Mouse (Mus musculus): ENCODE results near the gene Hgd.

DNA sequence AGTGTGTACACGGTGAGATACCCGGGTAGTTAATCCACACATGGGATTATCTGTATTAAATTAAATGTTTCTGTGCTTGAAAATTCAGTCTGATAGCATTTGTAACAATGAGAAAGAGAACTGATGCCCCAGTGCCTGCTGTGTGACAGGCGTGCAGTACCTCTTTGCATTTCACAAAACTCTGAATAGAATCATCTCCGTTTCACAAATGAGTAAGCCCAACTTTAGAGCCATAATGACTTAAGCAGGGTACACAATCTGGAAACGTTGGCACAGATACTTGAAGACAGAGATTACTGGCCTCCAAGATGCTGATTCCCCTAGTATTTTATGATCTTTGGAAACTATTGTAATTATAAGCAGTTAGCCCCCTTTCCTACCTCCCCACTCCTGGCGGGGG is 13.8 kb upstream of the Hgd start:
- no peak for TF ChIP-seq E2F4 (IDR thresholded peaks at IDR 0.05; ENCODE audit: insufficient read depth)
- TF ChIP-seq MAX (IDR thresholded peaks at IDR 0.05; ENCODE audit: low read depth) = no peak
- TF ChIP-seq USF1 (IDR thresholded peaks at IDR 0.05; ENCODE audit: low read depth) = no peak
- no peak for TF ChIP-seq POLR2A (IDR thresholded peaks at IDR 0.05; ENCODE audit: insufficient read length, low read depth)
- no peak for TF ChIP-seq MYOG (IDR thresholded peaks at IDR 0.05; ENCODE audit: control insufficient read depth in 1 of 3, insufficient read depth in 1 of 3, insufficient read length in 2 of 3, low read depth in 2 of 3)
- no peak for TF ChIP-seq SRF (IDR thresholded peaks at IDR 0.05; ENCODE audit: control insufficient read depth, insufficient read length, low read depth)
- no peak for TF ChIP-seq CEBPB (IDR thresholded peaks at IDR 0.05; ENCODE audit: insufficient read depth, poor library complexity, severe bottlenecking)

All from myocyte (in vitro differentiated cells).